Mouse (Mus musculus): ENCODE data around the gene Rbm10. TPM values are rescaled to one million over a fixed set of nuclear protein-coding genes. Genes with fewer than 3 reads are reported as not detected.

Rbm10 gene
- total and polyA plus RNA-seq, 3 experiments = 154 to 183 TPM; not detected in 1

GRCm38 (mm10) chrX:20616861-20617175 is 485 bp upstream of the Rbm10 start:
- DNase-seq (ENCODE audit: low read depth, low spot score) = no peak
- H3K4me1 ChIP-seq (ENCODE audit: control insufficient read depth in 1 of 2, insufficient read depth in 2 of 2, low read length in 2 of 2) = peaks cover 2 to 20% of the 10 kb centered on the region in 2 experiments
- no peaks in the 10 kb centered on the region for H3K9me3 ChIP-seq (replicated peaks; ENCODE audit: insufficient read depth, low read length)
- H3K9ac ChIP-seq (ENCODE audit: control insufficient read depth, low read depth, low read length, poor library complexity, severe bottlenecking) = peak overlapping the region; percentile 88
- peaks cover 8 to 32% of the 10 kb centered on the region in 2 experiments for H3K36me3 ChIP-seq (ENCODE audit: control insufficient read depth in 1 of 2, insufficient read depth in 2 of 2, low read length in 2 of 2)
- TF ChIP-seq MAX (IDR thresholded peaks at IDR 0.05; ENCODE audit: low read length) (0 out of 2 replicates have a peak, but pooled peaks have one; percentile 2), POLR2A (IDR thresholded peaks at IDR 0.05; ENCODE audit: control insufficient read depth in 1 of 2, insufficient read depth in 1 of 2, low read depth in 1 of 2, low read length in 2 of 2, poor library complexity in 1 of 2) (no peak), CHD1 (IDR thresholded peaks at IDR 0.05; ENCODE audit: low read depth, low read length) (0 out of 2 replicates have a peak, but pooled peaks have one; percentile 66)
- H3K27ac ChIP-seq (ENCODE audit: control insufficient read depth, low read depth, low read length) = peak overlapping the region; percentile 98
- H3K79me2 ChIP-seq (ENCODE audit: control insufficient read depth, insufficient read depth, low read length, poor library complexity) = peaks cover 52% of the 10 kb centered on the region
- peak overlapping the region; percentile 95 to 96 for H3K4me3 ChIP-seq (ENCODE audit: control insufficient read depth in 1 of 2, insufficient read depth in 1 of 2, low read depth in 2 of 2, low read length in 2 of 2)
- H3K27me3 ChIP-seq (ENCODE audit: control insufficient read depth in 1 of 2, insufficient read depth in 2 of 2, low read length in 2 of 2) = no peaks in the 10 kb centered on the region

GRCm38 (mm10) chrX:20617903-20618399 is 648 bp downstream of the Rbm10 start:
- DNase-seq (ENCODE audit: low read depth, low spot score) = no peak
- TF ChIP-seq MAX (IDR thresholded peaks at IDR 0.05; ENCODE audit: low read length) = no peak
- no peak for TF ChIP-seq TCF12 (IDR thresholded peaks at IDR 0.05; ENCODE audit: low read depth, low read length)
- TF ChIP-seq MYC (IDR thresholded peaks at IDR 0.05; ENCODE audit: low read depth, low read length) = peak; percentile 65; the same call in 1 of the 2 replicates
- TF ChIP-seq POLR2AphosphoS2 (IDR thresholded peaks at IDR 0.05; ENCODE audit: low read length) = no peak
- TF ChIP-seq SIN3A (IDR thresholded peaks at IDR 0.05; ENCODE audit: low read length) = peak; percentile 49
- no peak for TF ChIP-seq MEF2A (IDR thresholded peaks at IDR 0.05; ENCODE audit: extremely low read depth, insufficient replicate concordance, low read depth, low read length, poor library complexity, severe bottlenecking)
- no peak for TF ChIP-seq MAZ (IDR thresholded peaks at IDR 0.05; ENCODE audit: low read depth, low read length)
- no peak for TF ChIP-seq NELFE (IDR thresholded peaks at IDR 0.05; ENCODE audit: low read depth, low read length)
- peak; percentile 57; the same call in 1 of the 2 replicates for TF ChIP-seq MXI1 (IDR thresholded peaks at IDR 0.05; ENCODE audit: low read depth, low read length)
- TF ChIP-seq NRF1 (IDR thresholded peaks at IDR 0.05; ENCODE audit: insufficient read depth, low read depth, low read length, poor library complexity, severe bottlenecking) = 0 out of 2 replicates have a peak, but pooled peaks have one; percentile 17
- TF ChIP-seq E2F4 (IDR thresholded peaks at IDR 0.05; ENCODE audit: borderline replicate concordance, low read depth, low read length) = no peak
- no peak for TF ChIP-seq UBTF (IDR thresholded peaks at IDR 0.05; ENCODE audit: borderline replicate concordance, insufficient read depth, low read depth, low read length)
- H3K4me3 ChIP-seq (ENCODE audit: control insufficient read depth in 1 of 2, insufficient read depth in 1 of 2, low read depth in 2 of 2, low read length in 2 of 2) = peak overlapping the region; percentile 95 to 96
- H3K27ac ChIP-seq (ENCODE audit: control insufficient read depth, low read depth, low read length) = peak overlapping the region; percentile 98
- peaks cover 57% of the 10 kb centered on the region for H3K79me2 ChIP-seq (ENCODE audit: control insufficient read depth, insufficient read depth, low read length, poor library complexity)
- peak overlapping the region; percentile 88 for H3K9ac ChIP-seq (ENCODE audit: control insufficient read depth, low read depth, low read length, poor library complexity, severe bottlenecking)
- H3K27me3 ChIP-seq (ENCODE audit: control insufficient read depth in 1 of 2, insufficient read depth in 2 of 2, low read length in 2 of 2) = no peaks in the 10 kb centered on the region
- peaks cover 2 to 14% of the 10 kb centered on the region in 2 experiments for H3K4me1 ChIP-seq (ENCODE audit: control insufficient read depth in 1 of 2, insufficient read depth in 2 of 2, low read length in 2 of 2)
- no peaks in the 10 kb centered on the region for H3K9me3 ChIP-seq (replicated peaks; ENCODE audit: insufficient read depth, low read length)
- peaks cover 12 to 26% of the 10 kb centered on the region in 2 experiments for H3K36me3 ChIP-seq (ENCODE audit: control insufficient read depth in 1 of 2, insufficient read depth in 2 of 2, low read length in 2 of 2)

- Histone ChIP-seq H3K4me3 (ENCODE audit: control insufficient read depth in 1 of 2, insufficient read depth in 1 of 2, low read depth in 2 of 2, low read length in 2 of 2) (no peak overlapping the region), H3K4me1 (ENCODE audit: control insufficient read depth in 1 of 2, insufficient read depth in 2 of 2, low read length in 2 of 2) (no peaks in the 10 kb centered on the region), H3K79me2 (ENCODE audit: control insufficient read depth, insufficient read depth, low read length, poor library complexity) (peaks cover 1% of the 10 kb centered on the region), H3K27ac (ENCODE audit: control insufficient read depth, low read depth, low read length) (no peak overlapping the region), H3K9ac (ENCODE audit: control insufficient read depth, low read depth, low read length, poor library complexity, severe bottlenecking) (no peak overlapping the region), H3K27me3 (ENCODE audit: control insufficient read depth in 1 of 2, insufficient read depth in 2 of 2, low read length in 2 of 2) (no peaks in the 10 kb centered on the region), H3K9me3 (replicated peaks; ENCODE audit: insufficient read depth, low read length) (no peaks in the 10 kb centered on the region), H3K36me3 (ENCODE audit: control insufficient read depth in 1 of 2, insufficient read depth in 2 of 2, low read length in 2 of 2) (peaks cover 0 to 44% of the 10 kb centered on the region in 2 experiments; a peak in 2 of 4 replicates)
- DNase-seq (ENCODE audit: low read depth, low spot score) = no peak
- TF ChIP-seq ELF1 (IDR thresholded peaks at IDR 0.05; ENCODE audit: low read depth, low read length) = no peak
- TF ChIP-seq ZMIZ1 (IDR thresholded peaks at IDR 0.05; ENCODE audit: low read depth, low read length) = no peak
- TF ChIP-seq USF1 (IDR thresholded peaks at IDR 0.05; ENCODE audit: low read depth, low read length) = no peak
- TF ChIP-seq MEF2A (IDR thresholded peaks at IDR 0.05; ENCODE audit: extremely low read depth, insufficient replicate concordance, low read depth, low read length, poor library complexity, severe bottlenecking) = no peak
- no peak for TF ChIP-seq CHD1 (IDR thresholded peaks at IDR 0.05; ENCODE audit: low read depth, low read length)
- TF ChIP-seq SMC3 (IDR thresholded peaks at IDR 0.05; ENCODE audit: low read depth, low read length) = no peak
- no peak for TF ChIP-seq GABPA (IDR thresholded peaks at IDR 0.05; ENCODE audit: low read depth, low read length)
These were observed 20.8 kb downstream of the Rbm10 start for GRCm38 (mm10) chrX:20638141-20638540.

All from MEL (cell line).